Mouse (Mus musculus) embryo, embryonic 10 days (tissue): Measurements from ENCODE around the gene Lrrc32.

ENCODE experiments used
- DNase-seq: peaks from one replicate; pipeline ENCODE4 v3.0.0-alpha.2; 2015; ENCODE audit warnings: low spot score

The Lrrc32 gene

GRCm38 (mm10) chr7:98548839-98549238 is 59.8 kb downstream of the Lrrc32 start:
- no peak for DNase-seq

GRCm38 (mm10) chr7:98550596-98550995 is 61.5 kb downstream of the Lrrc32 start:
- no peak for DNase-seq

- no peak for DNase-seq
Observed at GRCm38 (mm10) chr7:98551041-98551440, 62.0 kb downstream of the Lrrc32 start.
